Mouse (Mus musculus) CH12.LX (cell line): ENCODE measurements around the gene Kcna3.
A peak's percentile ranks its signal among the peaks of the same experiment; 100 is the strongest.

Source experiments
- CTCF ChIP-seq, 2 experiments: IDR thresholded peaks in 1 of 2; conservative IDR thresholded peaks in 1 of 2; 2 replicates each; pipeline ENCODE4 v1.5.1; 2011 to 2012; ENCODE audit warnings: low read depth in 2 of 2, low read length in 2 of 2, improper control_type of control experiment in 1 of 2, inconsistent platforms in 1 of 2, mild to moderate bottlenecking in 1 of 2, moderate library complexity in 1 of 2
- HCFC1 ChIP-seq: IDR thresholded peaks from 2 replicates; pipeline ENCODE4 v1.6.1; 2012; ENCODE audit warnings: low read depth, mild to moderate bottlenecking, inconsistent platforms, low read length, improper control_type of control experiment
- JUN ChIP-seq: IDR thresholded peaks from 2 replicates; pipeline ENCODE4 v1.6.1; 2011; ENCODE audit warnings: low read depth, mild to moderate bottlenecking, low read length, improper control_type of control experiment, moderate library complexity; ENCODE audit not compliant: insufficient read depth
- MAFK ChIP-seq: IDR thresholded peaks from 2 replicates; pipeline ENCODE4 v1.6.1; 2011; ENCODE audit warnings: low read length, improper control_type of control experiment; ENCODE audit not compliant: insufficient replicate concordance
- MAX ChIP-seq: IDR thresholded peaks from 2 replicates; pipeline ENCODE4 v1.6.1; 2011; ENCODE audit warnings: low read length, improper control_type of control experiment
- POLR2A ChIP-seq: IDR thresholded peaks from 2 replicates; pipeline ENCODE4 v1.6.1; 2011; ENCODE audit warnings: low read depth, mild to moderate bottlenecking, improper control_type of control experiment, low read length
- RCOR1 ChIP-seq: conservative IDR thresholded peaks from 2 replicates; pipeline ENCODE4 v1.6.1; 2012; ENCODE audit warnings: low read depth, mild to moderate bottlenecking, inconsistent platforms, low read length, improper control_type of control experiment
- ZNF384 ChIP-seq: IDR thresholded peaks from 2 replicates; pipeline ENCODE4 v1.6.1; 2012; ENCODE audit warnings: low read depth, low read length, improper control_type of control experiment, inconsistent platforms

DNA sequence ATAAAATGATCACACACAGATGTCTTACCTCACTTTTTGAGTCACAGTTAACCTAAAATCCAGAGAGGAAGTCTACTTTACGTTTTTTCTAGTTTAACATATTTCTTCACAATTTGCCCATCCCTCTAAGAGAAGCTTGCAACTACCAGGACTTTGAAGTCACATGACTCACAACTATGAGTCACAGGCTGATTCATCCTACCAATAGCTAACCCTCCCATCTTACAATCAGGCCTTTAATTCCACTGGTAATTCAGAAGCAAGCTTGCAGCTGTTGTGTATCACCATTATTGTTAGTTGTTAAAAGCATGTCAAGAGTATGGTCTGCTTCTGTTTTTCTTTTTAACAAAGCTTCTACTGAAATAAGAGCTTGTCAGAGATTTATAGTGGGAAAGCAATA is 26.8 kb downstream of the Kcna3 start:
- no peak for TF ChIP-seq MAFK
- no peak for TF ChIP-seq POLR2A
- TF ChIP-seq HCFC1 = no peak
- TF ChIP-seq ZNF384 = no peak
- TF ChIP-seq CTCF (conservative IDR thresholded peaks at IDR 0.05 in 1 of 2, IDR thresholded peaks at IDR 0.05 in 1 of 2; ENCODE audit: low read depth in 2 of 2, low read length in 2 of 2) = no peak
- TF ChIP-seq MAX = no peak
- TF ChIP-seq RCOR1 = no peak
- TF ChIP-seq JUN = 0 out of 2 replicates have a peak, but pooled peaks have one; percentile 12
